Mouse (Mus musculus): ENCODE results near the gene Fgfr2.

The Fgfr2 gene

DNA sequence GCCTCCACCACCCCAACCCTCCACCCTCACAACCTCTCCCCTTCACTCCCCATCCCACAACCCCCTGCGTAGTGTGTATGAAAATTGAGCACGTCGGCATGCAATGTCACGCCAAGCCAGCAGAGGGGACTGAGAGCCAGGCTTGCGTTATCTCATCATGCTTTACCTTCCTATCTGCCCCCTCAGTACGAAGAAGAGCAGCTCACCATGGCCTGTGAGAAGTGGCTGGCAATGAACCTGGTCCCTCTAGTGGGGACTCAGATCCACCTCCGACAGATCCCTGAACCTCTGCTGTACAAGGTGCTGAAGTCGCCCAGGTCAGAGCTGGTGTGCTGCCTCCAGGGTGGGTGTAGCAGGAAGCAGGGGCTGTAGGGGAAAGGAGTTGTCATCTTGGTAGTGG, 2326.4 kb downstream of the Fgfr2 start:
- DNase-seq (ENCODE audit: inconsistent age in 2 of 2, low spot score in 1 of 2): no peak

- peak in 1 of 2 experiments; percentile 65 for DNase-seq (ENCODE audit: inconsistent age in 2 of 2, low spot score in 1 of 2)
Observed at GRCm38 (mm10) chr7:130793671-130794070, 2329.5 kb downstream of the Fgfr2 start.

DNA sequence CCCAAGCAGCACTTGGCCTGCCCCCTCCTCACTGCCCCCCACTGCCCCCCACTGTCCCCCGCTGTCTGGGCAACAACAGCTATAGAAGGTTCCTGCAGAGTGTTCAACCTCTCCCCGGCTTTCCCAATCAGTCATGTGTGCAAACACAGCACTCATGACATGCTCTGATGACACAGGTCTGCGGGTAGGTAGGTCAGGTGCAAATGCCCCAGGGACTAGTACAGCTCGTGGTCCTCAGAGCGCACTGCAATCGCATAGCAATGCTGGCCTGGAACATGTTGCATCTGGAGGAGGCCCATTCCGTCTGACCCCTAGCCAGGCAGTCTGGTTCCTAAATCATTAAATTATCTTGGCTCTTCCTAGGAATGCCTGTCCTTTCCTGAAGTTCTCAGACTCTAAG, 2333.7 kb downstream of the Fgfr2 start:
- DNase-seq (ENCODE audit: inconsistent age in 2 of 2, low spot score in 1 of 2): no peak

- DNase-seq (ENCODE audit: inconsistent age in 2 of 2, low spot score in 1 of 2): no peak
Observed at GRCm38 (mm10) chr7:130788950-130789349, 2334.2 kb downstream of the Fgfr2 start.

DNA sequence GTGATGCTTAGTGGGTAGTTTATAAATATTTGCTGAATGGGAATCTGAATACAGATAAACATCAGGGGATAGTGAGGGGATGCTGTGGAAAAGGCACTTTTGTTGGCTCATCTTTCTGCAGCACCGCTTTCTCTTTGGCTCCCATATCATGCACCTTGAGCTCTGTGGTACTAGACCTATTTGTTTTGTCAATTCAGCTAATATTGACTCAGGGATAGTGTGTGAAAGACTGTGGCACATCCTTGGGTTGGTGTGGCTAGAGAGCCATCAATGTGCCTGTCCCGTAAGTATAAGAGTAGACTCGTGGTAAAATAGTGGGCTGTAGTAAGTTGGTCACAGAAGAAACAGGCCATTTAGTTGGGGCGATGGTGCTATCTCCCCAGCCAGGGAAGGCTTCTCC, 2335.6 kb downstream of the Fgfr2 start:
- no peak for DNase-seq (ENCODE audit: inconsistent age in 2 of 2, low spot score in 1 of 2)

DNA sequence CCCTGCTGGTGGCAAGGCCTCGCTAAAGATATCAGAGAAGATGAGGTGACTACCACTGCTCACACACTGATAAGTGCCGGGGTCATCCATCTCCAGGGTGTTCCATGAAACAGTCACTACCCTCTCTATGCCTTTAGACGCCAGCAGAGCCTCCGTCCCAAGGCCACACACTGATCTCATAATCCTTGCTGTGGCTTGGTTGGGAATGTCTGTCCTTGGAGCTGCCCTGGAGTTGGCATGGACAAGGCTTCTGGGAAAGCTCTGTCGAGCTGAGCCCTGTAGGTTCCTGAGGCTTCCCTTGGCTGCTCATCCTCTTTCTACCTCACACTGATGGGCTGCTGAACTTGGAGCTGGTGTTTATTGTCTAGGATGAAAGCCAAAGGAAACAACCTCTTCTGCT, 2336.4 kb downstream of the Fgfr2 start:
- DNase-seq (ENCODE audit: inconsistent age in 2 of 2, low spot score in 1 of 2): peak; percentile 89 to 92

- DNase-seq (ENCODE audit: inconsistent age in 2 of 2, low spot score in 1 of 2): peak in 1 of 2 experiments; percentile 35
Observed at GRCm38 (mm10) chr7:130785923-130786575, 2337.1 kb downstream of the Fgfr2 start.

GRCm38 (mm10) chr7:130782501-130783050, 2340.6 kb downstream of the Fgfr2 start:
- DNase-seq (ENCODE audit: inconsistent age in 2 of 2, low spot score in 1 of 2): no peak

GRCm38 (mm10) chr7:130780866-130781419, 2342.2 kb downstream of the Fgfr2 start:
- no peak for DNase-seq (ENCODE audit: inconsistent age in 2 of 2, low spot score in 1 of 2)

- peak in 1 of 2 experiments; percentile 25 for DNase-seq (ENCODE audit: inconsistent age in 2 of 2, low spot score in 1 of 2)
Observed at GRCm38 (mm10) chr7:130773914-130774630, 2349.1 kb downstream of the Fgfr2 start, which contains the start of gene Btbd16. TSS of gene Btbd16 (plus strand) at chr7:130774069.

DNA sequence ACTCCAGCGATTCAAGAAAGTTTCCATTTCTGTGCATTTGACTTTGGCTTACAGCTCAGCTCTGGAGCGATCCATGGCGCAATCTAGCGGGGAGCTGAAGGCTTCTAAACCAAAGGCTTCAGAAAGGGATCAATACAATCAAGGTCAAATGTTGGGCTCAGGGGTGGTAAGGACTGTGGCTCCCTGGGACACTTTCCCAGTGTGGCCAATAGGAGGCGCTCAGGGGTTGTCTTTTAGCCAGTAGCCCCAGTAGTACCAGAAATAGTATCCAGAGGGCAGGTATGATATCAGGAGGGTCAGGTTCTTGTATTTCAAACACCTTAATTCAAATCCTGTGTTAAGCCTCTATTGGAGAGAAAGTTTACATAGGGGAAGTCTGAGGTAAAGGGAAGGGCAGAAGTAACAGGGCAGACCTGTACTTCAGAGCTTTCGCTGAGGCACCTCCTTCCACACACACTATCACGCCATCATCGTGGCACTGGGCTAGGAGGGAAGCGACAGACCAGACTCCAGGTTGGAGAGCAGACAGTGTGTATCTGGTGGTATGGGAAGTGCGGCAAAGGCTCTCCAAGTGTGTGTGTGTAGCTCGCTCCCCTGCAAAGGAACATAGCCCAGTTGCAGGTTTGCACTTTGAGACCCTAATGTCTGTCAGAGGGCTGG, 2349.8 kb downstream of the Fgfr2 start:
- DNase-seq (ENCODE audit: inconsistent age in 2 of 2, low spot score in 1 of 2): peak; percentile 53 to 84

DNA sequence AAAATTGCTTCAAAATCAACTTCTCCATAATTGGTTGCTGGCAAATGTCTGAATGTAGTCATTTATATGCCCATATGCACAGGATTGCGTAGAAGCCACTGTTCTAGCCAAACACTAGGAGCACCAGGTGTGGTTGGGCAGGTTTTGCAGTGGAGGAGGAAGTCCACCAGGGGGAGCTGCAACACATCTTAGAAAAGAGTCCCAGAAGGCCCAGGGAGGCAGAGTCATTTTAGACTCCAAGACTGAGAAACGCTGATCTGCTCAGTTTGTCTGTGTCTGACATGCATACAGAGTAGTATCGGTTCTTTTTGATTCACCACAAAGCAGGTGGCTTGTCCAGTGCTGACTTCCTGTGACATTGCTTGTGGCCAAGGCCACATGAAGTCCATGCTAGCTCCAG, 2352.4 kb downstream of the Fgfr2 start:
- DNase-seq (ENCODE audit: inconsistent age in 2 of 2, low spot score in 1 of 2): peak; percentile 77 to 94

GRCm38 (mm10) chr7:130768151-130768550, 2355.0 kb downstream of the Fgfr2 start:
- DNase-seq (ENCODE audit: inconsistent age in 2 of 2, low spot score in 1 of 2): peak in 1 of 2 experiments; percentile 15

DNA sequence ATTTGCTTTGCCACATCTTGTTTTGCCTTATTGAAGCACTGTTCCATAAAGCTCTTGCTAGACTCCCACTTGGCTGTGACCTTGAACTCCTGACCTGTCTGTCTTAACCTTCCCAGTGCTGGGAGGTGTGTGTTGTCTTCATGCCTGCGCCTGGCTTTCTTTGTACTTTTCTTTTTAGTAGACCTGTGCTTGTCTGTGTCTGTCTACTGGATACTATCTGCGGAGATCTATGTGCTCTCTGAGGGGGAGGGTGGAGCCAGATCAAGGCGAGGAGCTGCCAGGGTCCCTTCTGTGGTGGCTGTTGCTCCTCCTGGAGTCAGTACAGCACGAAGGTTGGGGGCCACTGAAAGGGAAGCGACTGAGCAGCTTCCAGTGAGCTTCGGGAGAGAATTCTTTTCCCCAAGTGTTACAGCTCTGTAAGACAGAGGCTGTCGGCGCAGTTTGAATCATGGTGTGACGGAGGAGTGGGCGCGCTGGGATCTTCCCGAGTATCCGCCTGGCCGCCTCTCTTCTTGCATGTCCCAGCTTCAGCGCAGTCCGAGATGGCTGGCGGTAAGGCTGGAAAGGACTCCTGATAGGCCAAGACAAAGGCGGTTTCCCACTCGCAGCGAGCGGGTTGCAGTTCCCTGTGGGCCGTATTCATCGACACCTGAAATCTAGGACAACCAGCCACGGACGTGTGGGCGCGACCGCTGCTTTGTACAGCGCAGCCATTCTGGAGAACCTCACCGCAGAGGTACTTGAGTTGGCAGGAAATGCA, 2356.6 kb downstream of the Fgfr2 start:
- peak in 1 of 2 experiments; percentile 27 for DNase-seq (ENCODE audit: inconsistent age in 2 of 2, low spot score in 1 of 2)

GRCm38 (mm10) chr7:130764160-130764559, 2359.0 kb downstream of the Fgfr2 start:
- DNase-seq (ENCODE audit: inconsistent age in 2 of 2, low spot score in 1 of 2): peak; percentile 53 to 84

DNA sequence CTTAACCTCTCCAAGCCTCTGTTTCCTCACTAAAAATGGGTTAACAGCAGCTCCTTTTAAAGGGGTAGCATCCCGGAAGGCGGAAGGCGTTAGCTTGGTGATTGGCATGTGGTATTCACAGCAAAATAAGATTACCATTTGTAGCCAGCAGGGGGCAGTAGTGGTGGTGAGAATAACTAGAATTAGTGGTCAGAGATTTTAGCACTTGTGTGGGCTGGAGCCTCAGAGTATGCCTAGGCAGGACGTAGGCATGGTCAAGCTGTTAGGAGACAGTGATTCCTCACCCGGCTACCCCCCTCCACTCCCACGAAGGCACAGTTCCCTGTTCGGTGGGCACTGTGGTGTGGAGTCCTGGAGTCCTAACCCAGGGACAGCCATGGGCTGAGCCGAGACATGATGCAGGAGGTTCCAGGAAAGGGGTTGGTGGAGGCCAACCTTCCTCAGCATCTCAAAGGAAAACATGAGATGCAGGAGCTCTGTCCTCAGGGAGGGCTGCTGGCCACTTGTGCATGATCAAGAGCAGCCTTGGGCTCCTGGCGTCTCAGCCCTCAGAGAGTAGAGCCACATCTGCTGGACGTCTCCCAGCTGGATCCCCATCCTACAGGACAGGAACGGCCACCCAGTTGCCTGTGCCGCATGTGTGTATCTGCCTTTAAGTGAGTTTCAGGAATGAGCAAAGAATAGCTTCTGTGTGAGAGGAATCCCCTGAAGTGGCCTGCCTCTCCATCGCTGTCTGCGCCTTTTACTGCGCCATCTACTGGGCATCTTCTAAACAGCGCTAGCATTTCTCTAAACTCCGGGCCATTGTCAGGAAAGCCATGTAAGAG, 2360.9 kb downstream of the Fgfr2 start:
- DNase-seq (ENCODE audit: inconsistent age in 2 of 2, low spot score in 1 of 2): peak; percentile 76 to 91

GRCm38 (mm10) chr7:130757326-130757865, 2365.8 kb downstream of the Fgfr2 start:
- DNase-seq (ENCODE audit: inconsistent age in 2 of 2, low spot score in 1 of 2): no peak

- peak; percentile 33 to 71 for DNase-seq (ENCODE audit: inconsistent age in 2 of 2, low spot score in 1 of 2)
Observed at GRCm38 (mm10) chr7:130756343-130756835, 2366.8 kb downstream of the Fgfr2 start.

DNA sequence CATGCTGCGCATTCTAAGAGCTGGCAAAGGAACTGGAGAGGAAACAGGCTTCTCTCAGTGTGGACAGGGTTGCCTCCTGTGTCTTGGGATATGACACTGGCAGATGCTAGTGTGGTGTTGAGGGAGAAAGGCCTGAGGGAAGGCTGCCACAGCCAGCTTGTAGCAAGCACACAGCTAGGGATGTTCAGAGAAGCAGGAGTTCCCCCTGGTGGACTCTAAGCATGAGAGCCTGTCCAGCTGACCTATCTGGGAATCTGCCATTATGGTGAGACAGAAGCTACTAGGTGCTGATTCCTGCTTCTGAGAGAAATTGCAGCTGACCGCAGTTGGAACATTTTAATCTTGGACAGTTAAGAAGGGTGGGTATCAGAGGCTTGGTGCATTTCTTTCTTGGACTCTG, 2368.4 kb downstream of the Fgfr2 start:
- no peak for DNase-seq (ENCODE audit: inconsistent age in 2 of 2, low spot score in 1 of 2)
